Mouse (Mus musculus) heart, embryonic 12.5 days (tissue): ENCODE results near the gene Slc6a21. TPM values are rescaled to one million over a fixed set of nuclear protein-coding genes. Genes with fewer than 3 reads are reported as not detected.
A peak's percentile ranks its signal among the peaks of the same experiment; 100 is the strongest.

Experiments used
- ATAC-seq: fragments of 200-750 bp; cut with Nextera tagmentation; 2 replicates; pipeline ENCODE4 v1.8.0; 2017; ENCODE audit warnings: moderate TSS enrichment, moderate library complexity; ENCODE audit not compliant: insufficient number of reproducible peaks, low FRiP score
- H3K27ac ChIP-seq: fragments of 300-500 bp; sonication (generic); 2 replicates; pipeline ENCODE4 v1.5.1; 2016; ENCODE audit warnings: mild to moderate bottlenecking, moderate library complexity; ENCODE audit not compliant: poor library complexity, severe bottlenecking
- H3K27me3 ChIP-seq: fragments of 300-500 bp; sonication (generic); replicated peaks from 2 replicates; pipeline ENCODE4 v1.6.1; 2016; ENCODE audit warnings: mild to moderate bottlenecking, moderate library complexity
- H3K36me3 ChIP-seq: fragments of 300-500 bp; sonication (generic); 2 replicates; pipeline ENCODE4 v1.6.1; 2016; ENCODE audit warnings: mild to moderate bottlenecking, moderate library complexity
- H3K4me1 ChIP-seq: fragments of 300-500 bp; sonication (generic); replicated peaks from 2 replicates; pipeline ENCODE4 v1.6.1; 2016; ENCODE audit warnings: mild to moderate bottlenecking
- H3K4me2 ChIP-seq: fragments of 300-500 bp; sonication (generic); 2 replicates; pipeline ENCODE4 v1.6.1; 2016; ENCODE audit warnings: mild to moderate bottlenecking, moderate library complexity
- H3K4me3 ChIP-seq: fragments of 300-500 bp; sonication (generic); 2 replicates; pipeline ENCODE4 v1.5.1; 2016; ENCODE audit warnings: mild to moderate bottlenecking
- H3K9ac ChIP-seq: fragments of 300-500 bp; sonication (generic); 2 replicates; pipeline ENCODE4 v1.6.1; 2016; ENCODE audit warnings: mild to moderate bottlenecking, moderate library complexity
- H3K9me3 ChIP-seq: fragments of 300-500 bp; sonication (generic); replicated peaks from 2 replicates; pipeline ENCODE4 v1.6.1; 2016; ENCODE audit warnings: mild to moderate bottlenecking, moderate library complexity
- WGBS: fragments of 180-500 bp; shearing (Covaris S2); methylation state at CpG from one replicate; pipeline ENCODE4 v1.1.7; 2016; 5-methylcytosine and 5-hydroxymethylcytosine counted together
- polyA plus RNA-seq: library from polyadenylated mRNA; unstranded; fragments of >200 nt; fragmentation: Nextera tagmentation; extraction: Ambion mirVana; gene quantifications from 2 replicates; pipeline ENCODE4 v1.2.1, GENCODE M21; 2016

Gene Slc6a21
- polyA plus RNA-seq, 1 experiment from 2014 or later = not detected

DNA sequence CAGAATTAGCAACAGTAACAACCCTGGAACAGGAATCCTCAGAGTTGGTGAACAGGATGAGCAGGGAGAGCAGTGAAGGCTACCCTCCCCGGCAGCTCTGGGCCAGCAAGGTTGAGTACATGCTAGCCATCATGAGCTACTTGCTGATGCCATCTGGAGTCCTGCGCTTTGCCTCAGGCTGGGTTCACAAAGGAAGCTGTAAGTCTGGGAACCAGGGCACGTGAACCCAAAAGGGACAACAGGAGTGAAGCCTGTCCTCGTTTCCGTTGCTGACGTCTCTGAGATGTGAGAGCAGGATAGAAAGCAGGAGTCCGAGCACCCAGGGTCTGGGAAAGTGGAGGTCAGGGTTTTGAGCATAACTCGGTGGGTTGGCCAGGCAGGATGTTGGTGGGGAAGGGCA, 18.0 kb upstream of the Slc6a21 start:
- no peaks in the 10 kb centered on the region for H3K9me3 ChIP-seq
- no peak overlapping the region for H3K4me2 ChIP-seq
- no peak overlapping the region for H3K27ac ChIP-seq
- no peak overlapping the region for H3K9ac ChIP-seq
- H3K4me1 ChIP-seq = peaks cover 37% of the 10 kb centered on the region
- H3K4me3 ChIP-seq = no peak overlapping the region
- peaks cover 17% of the 10 kb centered on the region; the same call in 1 of the 2 replicates for H3K27me3 ChIP-seq
- no peaks in the 10 kb centered on the region for H3K36me3 ChIP-seq
- 83% methylated on average over 8 of the region's 8 CpGs for WGBS
- no peak for ATAC-seq

DNA sequence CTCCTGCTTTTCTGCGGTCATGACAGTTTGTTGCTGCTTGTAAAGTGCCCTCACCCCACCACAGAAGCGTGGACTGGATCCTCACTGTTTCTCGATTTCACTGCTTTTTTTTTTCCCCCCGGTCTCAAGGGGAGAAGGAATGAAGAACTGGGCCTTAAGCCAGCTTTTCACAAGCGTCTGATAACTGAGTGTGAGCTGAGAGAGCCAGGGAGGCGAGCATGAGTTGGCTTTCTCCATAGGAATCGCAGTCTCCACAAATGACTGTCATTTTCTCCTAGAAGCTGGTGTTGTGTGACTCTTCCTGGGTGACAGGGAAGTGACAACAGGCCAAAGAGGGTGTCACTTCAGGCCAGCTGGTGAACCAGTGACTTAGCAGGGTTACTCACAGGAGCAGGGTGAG, 15.0 kb upstream of the Slc6a21 start:
- peak overlapping the region; percentile 80 for H3K27ac ChIP-seq

DNA sequence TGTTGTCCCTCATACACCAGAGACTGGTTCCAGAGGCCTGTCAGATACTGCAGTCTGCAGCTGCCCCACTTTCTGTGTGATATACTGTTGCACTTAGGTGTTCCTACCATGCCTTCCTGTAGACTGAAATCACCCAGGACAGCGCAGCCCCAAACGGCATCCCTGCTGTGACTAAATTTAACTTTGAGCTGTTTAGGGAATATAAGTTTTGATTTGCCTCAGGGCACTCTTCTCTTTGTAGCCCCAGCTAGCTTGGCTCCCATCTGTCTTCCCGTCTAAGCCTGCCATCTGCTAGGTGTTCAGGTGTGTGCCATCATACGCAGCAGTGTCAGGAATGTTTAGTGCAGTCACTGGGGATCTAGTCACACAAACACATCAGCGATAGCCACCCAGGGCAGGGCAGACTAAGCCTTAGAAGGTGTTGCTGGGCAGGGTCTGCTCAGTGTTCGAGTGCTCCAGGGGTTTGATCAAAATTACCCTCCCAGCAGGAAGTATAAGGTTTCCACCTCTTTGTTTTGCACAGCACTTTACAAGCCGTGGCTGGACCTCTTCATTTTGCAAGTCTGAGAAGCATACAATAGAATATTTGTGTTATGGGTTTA, 14.2 kb upstream of the Slc6a21 start:
- 62% methylated on average over 7 of the region's 7 CpGs for WGBS
- no peak overlapping the region for H3K4me3 ChIP-seq
- H3K9me3 ChIP-seq = no peaks in the 10 kb centered on the region
- H3K4me1 ChIP-seq = peaks cover 26% of the 10 kb centered on the region
- no peaks in the 10 kb centered on the region for H3K36me3 ChIP-seq
- H3K9ac ChIP-seq = no peak overlapping the region; the same call in 1 of the 2 replicates
- H3K27ac ChIP-seq = peak overlapping the region; percentile 80
- ATAC-seq = no peak
- peaks cover 21% of the 10 kb centered on the region; the same call in 1 of the 2 replicates for H3K27me3 ChIP-seq
- no peak overlapping the region for H3K4me2 ChIP-seq

More for the DNA sequence above, 15.0 kb upstream of the Slc6a21 start:
- Histone ChIP-seq H3K9me3 (no peaks in the 10 kb centered on the region), H3K4me2 (0 out of 2 replicates have a peak overlapping the region, but pooled peaks have one; percentile 9), H3K27me3 (peaks cover 17% of the 10 kb centered on the region; the same call in 1 of the 2 replicates), H3K4me1 (peaks cover 33% of the 10 kb centered on the region), H3K4me3 (no peak overlapping the region), H3K36me3 (no peaks in the 10 kb centered on the region), H3K9ac (peak overlapping the region; percentile 27; the same call in 1 of the 2 replicates)
- 14% methylated on average over 7 of the region's 7 CpGs for WGBS
- peak; percentile 40 for ATAC-seq

DNA sequence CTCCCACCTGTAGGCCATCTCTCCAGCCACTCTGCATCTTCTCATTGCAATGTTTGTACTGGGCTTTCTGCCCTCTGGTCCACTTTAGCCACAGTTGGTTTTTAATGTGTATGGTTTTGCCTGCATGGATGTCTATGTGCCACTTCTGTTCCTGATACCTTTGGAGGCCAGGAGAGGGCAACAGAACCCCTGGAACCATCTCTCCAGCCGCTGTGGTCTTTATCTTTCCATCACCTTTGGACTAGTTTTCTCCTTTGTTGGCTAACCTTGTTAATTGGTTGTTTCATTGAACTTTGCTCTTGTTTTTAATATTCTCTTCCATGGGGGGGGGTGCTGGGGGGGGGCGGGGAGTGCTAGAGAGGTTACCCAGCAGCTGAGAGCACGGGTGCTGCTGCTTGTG, 13.0 kb upstream of the Slc6a21 start:
- no peak overlapping the region for H3K27ac ChIP-seq
- peaks cover 26% of the 10 kb centered on the region for H3K4me1 ChIP-seq
- no peak overlapping the region for H3K4me2 ChIP-seq
- H3K4me3 ChIP-seq = no peak overlapping the region
- WGBS = 75% methylated on average over 3 of the region's 3 CpGs
- H3K27me3 ChIP-seq = peaks cover 22% of the 10 kb centered on the region
- H3K9ac ChIP-seq = no peak overlapping the region
- no peaks in the 10 kb centered on the region for H3K36me3 ChIP-seq
- ATAC-seq = no peak
- no peaks in the 10 kb centered on the region for H3K9me3 ChIP-seq

DNA sequence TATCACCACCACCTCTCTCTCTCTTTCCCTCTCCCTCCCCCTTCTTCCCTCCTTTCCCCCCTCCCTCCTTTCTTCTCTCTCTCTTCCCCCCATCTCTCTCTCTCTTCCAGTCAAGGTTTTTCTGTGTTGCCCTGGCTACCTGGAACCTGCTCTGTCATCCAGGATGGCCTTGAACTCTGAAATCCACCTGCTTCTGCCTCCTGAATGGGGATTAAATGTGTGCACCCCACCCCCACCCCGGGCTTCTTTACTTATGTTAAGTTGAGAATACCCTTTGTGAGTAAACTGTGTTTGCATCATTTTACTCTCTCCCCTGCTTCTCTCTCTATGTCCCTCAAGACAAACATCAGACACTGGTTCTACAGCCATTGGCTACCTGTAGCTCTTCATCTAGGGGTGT, 11.8 kb upstream of the Slc6a21 start:
- no peak overlapping the region for H3K4me3 ChIP-seq
- no peak overlapping the region for H3K9ac ChIP-seq
- 66% methylated on average over 1 of the region's 1 CpGs for WGBS
- H3K36me3 ChIP-seq = no peaks in the 10 kb centered on the region
- H3K4me1 ChIP-seq = peaks cover 26% of the 10 kb centered on the region
- peaks cover 22% of the 10 kb centered on the region for H3K27me3 ChIP-seq
- no peaks in the 10 kb centered on the region for H3K9me3 ChIP-seq
- ATAC-seq = no peak
- no peak overlapping the region for H3K27ac ChIP-seq
- no peak overlapping the region for H3K4me2 ChIP-seq

DNA sequence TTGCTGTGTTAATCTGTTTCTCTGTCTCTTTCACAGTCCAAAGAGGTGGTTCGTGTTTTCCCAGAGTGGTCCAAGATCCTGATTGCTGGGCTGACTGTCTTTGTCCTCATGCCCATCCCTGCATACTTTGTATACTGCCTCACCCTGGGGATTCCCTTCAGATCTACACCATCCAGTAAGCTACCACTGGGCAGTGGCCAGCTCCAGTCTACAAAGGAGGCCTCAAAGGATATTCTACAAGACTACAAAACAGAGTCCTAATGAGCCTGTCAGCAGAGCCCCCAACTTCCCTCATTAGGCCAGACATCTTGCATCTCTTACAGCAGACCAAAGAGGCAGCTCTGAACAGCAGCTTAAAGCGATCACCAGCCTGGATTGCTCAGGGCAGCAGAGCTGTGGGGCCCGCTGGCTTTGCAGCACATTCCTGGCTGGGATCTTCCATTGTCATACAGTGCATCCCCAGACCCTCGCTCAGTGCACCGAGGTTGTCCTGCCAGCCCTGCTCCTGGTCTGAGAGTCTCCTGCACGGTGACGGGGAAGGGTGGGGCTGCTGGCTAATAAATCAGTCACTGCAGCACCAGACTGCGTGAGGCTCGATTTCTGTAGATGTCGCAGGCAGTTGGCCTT, 4.4 kb upstream of the Slc6a21 start:
- Histone ChIP-seq H3K4me2 (no peak overlapping the region), H3K27ac (no peak overlapping the region), H3K27me3 (peaks cover 31% of the 10 kb centered on the region), H3K36me3 (no peaks in the 10 kb centered on the region), H3K9ac (no peak overlapping the region), H3K9me3 (peaks cover 8% of the 10 kb centered on the region), H3K4me1 (peaks cover 16% of the 10 kb centered on the region), H3K4me3 (no peak overlapping the region)
- ATAC-seq = no peak
- 74% methylated on average over 10 of the region's 10 CpGs for WGBS

DNA sequence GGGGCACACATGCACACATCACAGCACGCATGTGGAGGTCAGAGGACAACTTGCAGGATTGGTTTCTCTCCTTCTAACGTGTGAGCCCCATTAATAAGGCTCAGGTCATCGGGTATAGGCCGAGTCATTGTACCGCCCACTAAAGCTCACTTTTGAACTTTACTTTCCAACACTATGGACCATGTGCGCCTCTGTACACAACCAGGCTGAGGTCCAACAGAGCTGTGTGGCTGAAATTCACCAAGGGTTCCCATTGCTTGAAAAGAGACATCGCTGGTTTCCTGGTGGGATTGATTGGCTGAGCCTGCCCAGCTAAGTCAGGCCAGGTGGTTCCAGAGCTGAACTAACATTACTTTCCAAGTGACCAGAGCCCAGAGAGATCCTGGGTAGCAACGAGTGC, 3.6 kb upstream of the Slc6a21 start:
- WGBS = 88% methylated on average over 8 of the region's 8 CpGs
- H3K27ac ChIP-seq = no peak overlapping the region

DNA sequence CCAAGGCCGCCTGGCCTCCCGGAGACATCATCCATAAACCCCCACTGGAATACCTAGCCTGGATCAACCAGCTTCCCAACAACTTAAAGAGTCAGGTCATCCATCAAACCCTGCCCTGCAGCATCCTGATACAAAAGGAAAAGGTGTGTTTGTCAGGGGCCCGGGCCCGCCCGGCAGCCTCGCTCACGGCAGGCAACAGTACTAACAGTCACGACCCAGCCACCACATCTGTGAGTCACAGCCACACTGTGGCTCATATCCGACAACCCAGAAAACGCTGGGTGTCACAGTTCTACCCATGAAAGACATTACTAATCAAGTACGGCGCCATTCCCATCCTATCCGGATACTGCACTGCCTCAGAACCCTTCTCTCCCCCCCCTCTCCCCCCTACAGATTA, 9.2 kb downstream of the Slc6a21 start:
- no peak overlapping the region for H3K9ac ChIP-seq
- WGBS = 82% methylated on average over 13 of the region's 13 CpGs
- H3K4me2 ChIP-seq = no peak overlapping the region
- ATAC-seq = no peak
- H3K27ac ChIP-seq = no peak overlapping the region
- H3K4me3 ChIP-seq = no peak overlapping the region
- H3K27me3 ChIP-seq = peaks cover 18% of the 10 kb centered on the region; the same call in 1 of the 2 replicates
- H3K9me3 ChIP-seq = no peaks in the 10 kb centered on the region; the same call in 1 of the 2 replicates
- no peaks in the 10 kb centered on the region for H3K4me1 ChIP-seq
- H3K36me3 ChIP-seq = no peaks in the 10 kb centered on the region

More for the DNA sequence above, 3.6 kb upstream of the Slc6a21 start:
- no peak for ATAC-seq
- Histone ChIP-seq H3K4me3 (no peak overlapping the region), H3K9me3 (peaks cover 8% of the 10 kb centered on the region), H3K9ac (no peak overlapping the region), H3K36me3 (no peaks in the 10 kb centered on the region), H3K27me3 (peaks cover 30% of the 10 kb centered on the region), H3K4me2 (no peak overlapping the region), H3K4me1 (peaks cover 16% of the 10 kb centered on the region)

DNA sequence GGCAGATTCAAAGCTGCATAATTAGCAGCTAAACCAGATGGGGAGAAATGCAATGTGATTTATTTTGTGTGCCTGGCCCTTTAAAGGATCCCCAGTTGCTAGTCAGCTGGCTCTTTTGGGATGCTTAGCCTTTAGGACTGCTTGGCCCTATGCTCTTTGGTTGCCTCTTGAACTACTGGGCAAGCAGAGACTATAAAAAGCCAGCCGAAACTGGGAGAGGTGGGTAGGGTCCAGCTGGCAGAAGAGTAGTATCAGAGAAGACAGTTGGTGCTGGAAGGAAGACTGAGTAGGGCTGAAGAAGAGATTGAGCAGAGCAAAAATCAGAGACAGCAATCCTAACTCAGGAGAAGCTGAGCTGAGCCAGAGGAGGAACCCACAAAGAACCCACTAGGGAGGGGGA, 19.3 kb downstream of the Slc6a21 start:
- Histone ChIP-seq H3K27ac (no peak overlapping the region), H3K9ac (no peak overlapping the region), H3K4me3 (no peak overlapping the region), H3K27me3 (no peaks in the 10 kb centered on the region), H3K4me2 (no peak overlapping the region), H3K36me3 (no peaks in the 10 kb centered on the region), H3K9me3 (no peaks in the 10 kb centered on the region), H3K4me1 (no peaks in the 10 kb centered on the region)
- no peak for ATAC-seq
- WGBS = 74% methylated on average over 1 of the region's 1 CpGs

DNA sequence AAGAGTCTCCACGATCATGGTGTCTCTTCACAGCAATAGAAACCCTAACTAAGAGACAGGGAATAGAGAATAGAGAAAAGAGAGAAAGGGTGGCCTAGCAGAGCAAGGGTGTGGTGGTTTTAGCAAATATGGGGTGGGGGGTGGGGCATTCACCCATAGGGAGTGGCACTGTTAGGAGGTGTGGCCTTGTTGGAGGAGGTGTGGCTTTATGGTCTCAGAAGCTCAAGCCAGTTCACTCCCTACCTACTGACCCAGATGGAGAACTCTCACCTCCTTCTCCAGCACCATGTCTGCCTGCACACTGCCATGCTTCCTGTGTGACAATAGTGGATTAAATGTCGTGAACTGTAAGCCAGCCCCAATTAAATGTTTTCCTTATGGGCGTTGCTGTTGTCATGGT, 20.2 kb downstream of the Slc6a21 start:
- Histone ChIP-seq H3K36me3 (no peaks in the 10 kb centered on the region), H3K9me3 (no peaks in the 10 kb centered on the region), H3K27ac (no peak overlapping the region), H3K4me3 (no peak overlapping the region), H3K4me2 (no peak overlapping the region), H3K4me1 (no peaks in the 10 kb centered on the region), H3K9ac (no peak overlapping the region), H3K27me3 (no peaks in the 10 kb centered on the region)
- 61% methylated on average over 3 of the region's 3 CpGs for WGBS
- no peak for ATAC-seq

DNA sequence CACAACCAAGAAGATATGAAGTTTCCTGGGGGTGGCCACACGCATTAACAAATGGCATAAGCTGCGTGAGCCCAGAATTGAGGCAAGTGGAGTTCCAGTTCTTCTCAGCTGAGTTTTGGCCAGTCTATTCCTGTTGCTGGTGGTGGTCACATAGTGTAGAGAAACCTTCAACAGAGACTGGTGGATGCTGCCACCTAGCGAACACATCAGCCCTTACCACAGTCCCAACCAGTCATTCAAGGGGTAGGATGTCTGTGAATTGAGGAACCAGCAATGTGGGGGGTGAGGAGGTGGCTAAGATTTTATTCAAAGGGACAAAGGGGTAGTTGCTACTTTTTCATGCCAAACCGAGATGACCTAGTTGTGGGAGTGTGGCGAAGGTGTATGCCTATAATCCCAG, 22.4 kb downstream of the Slc6a21 start:
- no peak overlapping the region for H3K9ac ChIP-seq
- no peaks in the 10 kb centered on the region for H3K9me3 ChIP-seq
- ATAC-seq = peak; percentile 80
- H3K27ac ChIP-seq = no peak overlapping the region
- H3K4me1 ChIP-seq = no peaks in the 10 kb centered on the region
- WGBS = 10% methylated on average over 5 of the region's 5 CpGs
- peaks cover 21% of the 10 kb centered on the region for H3K36me3 ChIP-seq
- H3K4me3 ChIP-seq = no peak overlapping the region
- no peak overlapping the region for H3K4me2 ChIP-seq
- no peaks in the 10 kb centered on the region for H3K27me3 ChIP-seq
